9 mouse cellular contexts compared by ENCODE assay signal in genomic region chr4:152221411-152221887, GRCm38 (mm10). TPM values are rescaled to one million over a fixed set of nuclear protein-coding genes. Genes with fewer than 3 reads are reported as not detected.
DNase-seq lines count a peak whose midpoint lies in the region; ATAC-seq lines count a peak whose summit lies in the region.
"Had no signal": no experiment of that assay in that cellular context is flagged by ENCODE, and none has a peak within 500 bp of the region (broad histone marks: within the 10 kb centered on the region; RNA-seq: fewer than 3 reads in every experiment).

No protein-coding gene starts in this region.

- H3K36me3 ChIP-seq in stomach, embryonic 16.5 days (ENCODE audit: control insufficient read depth, insufficient read depth, low read length) = no peaks in the 10 kb centered on the region

- H3K4me3 ChIP-seq in stomach, embryonic 16.5 days (replicated peaks; ENCODE audit: low read length) = no peak overlapping the region
- H3K4me3 ChIP-seq: liver, embryonic 13.5 days had no signal

- H3K4me2 ChIP-seq in stomach, embryonic 16.5 days (ENCODE audit: low read depth, low read length) = no peak overlapping the region
- H3K4me2 ChIP-seq: liver, embryonic 13.5 days had no signal

- peak; percentile 35; the same call in 1 of the 2 replicates for ATAC-seq in stomach, embryonic 16.5 days (ENCODE audit: insufficient read depth, low FRiP score)

- DNase-seq in heart, adult 11 months = peak; percentile 97
- no peak for DNase-seq in heart, postnatal 10 days
- DNase-seq in brain, adult 2 months (ENCODE audit: low read depth, low spot score) = peak; percentile 93
- peak; percentile 30 for DNase-seq in heart, postnatal 25 days (ENCODE audit: low spot score)
- peak; percentile 14 for DNase-seq in lung, postnatal 10 days
- no peak for DNase-seq in spleen, postnatal 14 days (ENCODE audit: low spot score in 2 of 2)
- no peak for DNase-seq in cerebellum, adult 18-20 months
- DNase-seq: liver, embryonic 13.5 days had no signal

- H3K9ac ChIP-seq in stomach, embryonic 16.5 days (ENCODE audit: low read length) = no peak overlapping the region
- H3K9ac ChIP-seq: liver, embryonic 13.5 days had no signal

- 37% methylated on average over 9 of the region's 9 CpGs for WGBS in stomach, embryonic 16.5 days

- no peaks in the 10 kb centered on the region for H3K9me3 ChIP-seq in stomach, embryonic 16.5 days (replicated peaks; ENCODE audit: control insufficient read depth, low read length)
- H3K9me3 ChIP-seq: liver, embryonic 13.5 days had no signal

- intact Hi-C loops in heart, postnatal 10 days (cut with DNase I) = no loop called here
- intact Hi-C loops in heart, postnatal 25 days (cut with DNase I) = no loop called here

- peaks cover 14% of the 10 kb centered on the region for H3K4me1 ChIP-seq in stomach, embryonic 16.5 days (ENCODE audit: control insufficient read depth, insufficient read depth, low read length)

- peak overlapping the region; percentile 30; the same call in 1 of the 2 replicates for H3K27ac ChIP-seq in stomach, embryonic 16.5 days (ENCODE audit: low read length)
- H3K27ac ChIP-seq: liver, embryonic 13.5 days had no signal

- H3K27me3 ChIP-seq in stomach, embryonic 16.5 days (ENCODE audit: control insufficient read depth, insufficient read depth, low read length) = no peaks in the 10 kb centered on the region
- H3K27me3 ChIP-seq: liver, embryonic 13.5 days had no signal

RNA-seq across cellular contexts. Expression of gene Acot7, which starts 43.5 kb away (rescaled TPM):
- total RNA-seq in heart, postnatal 10 days (2021) = 10 to 100 TPM; 48.3 to 53.2 TPM
- 10 to 100 TPM; 53.4 to 58.8 TPM for total RNA-seq in heart, postnatal 25 days (2021)
- polyA plus RNA-seq in stomach, embryonic 16.5 days (2015; fragmentation: Nextera tagmentation; extraction: Ambion mirVana) = 57.3 and 60.4 TPM in 2 replicates

RNA-seq across cellular contexts. Expression of gene Gpr153, which starts 52.6 kb away (rescaled TPM):
- total RNA-seq in heart, postnatal 10 days (2021) = 10 to 100 TPM; 30.2 to 31.3 TPM
- 10 to 100 TPM; 14.3 to 14.9 TPM for total RNA-seq in heart, postnatal 25 days (2021)
- polyA plus RNA-seq in stomach, embryonic 16.5 days (2015; fragmentation: Nextera tagmentation; extraction: Ambion mirVana) = 6.0 and 6.1 TPM in 2 replicates

Comparison
In these comparisons a context has a peak if more than half of its experiments do, and no peak if none do; other contexts are left out.
1. DNase-seq: peak in heart, adult 11 months (single experiment), brain, adult 2 months (single experiment), heart, postnatal 25 days (single experiment) and lung, postnatal 10 days (single experiment); none in heart, postnatal 10 days (0 of 2), spleen, postnatal 14 days (0 of 2) and cerebellum, adult 18-20 months (0 of 2).